Mouse (Mus musculus): ENCODE measurements around the gene Morn5.

DNA sequence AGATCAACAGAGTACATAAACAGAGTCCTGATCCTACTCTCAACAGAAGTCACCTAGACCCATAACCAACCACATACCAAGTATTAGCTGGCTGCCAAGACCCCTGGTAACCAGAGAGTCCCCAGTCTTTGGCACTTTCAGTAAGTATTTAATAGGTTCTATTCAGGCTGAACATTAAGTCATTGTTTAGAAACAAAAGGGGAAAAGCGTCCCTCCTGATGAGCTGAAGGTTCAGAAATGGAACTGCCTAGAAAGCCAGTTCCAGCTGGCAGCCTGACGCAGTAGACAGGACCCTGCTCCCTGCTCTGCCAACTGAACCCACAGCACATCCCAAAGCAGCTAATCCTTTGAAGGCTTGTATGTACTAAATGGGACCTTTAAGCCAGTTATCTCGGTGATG lies 39.9 kb downstream of the Morn5 start:
- TF ChIP-seq CTCF (conservative IDR thresholded peaks at IDR 0.05; ENCODE audit: low read length) (no peak), POU5F1 (IDR thresholded peaks at IDR 0.05; ENCODE audit: borderline replicate concordance, low read length) (no peak)

All from E14TG2a.4 (cell line).